Mouse (Mus musculus) bone marrow, adult 2 months (tissue): ENCODE data around the gene 1110051M20Rik.

Experiments used
- CTCF ChIP-seq: fragments of 200-500 bp; IDR thresholded peaks from 2 replicates; pipeline ENCODE4 v1.5.1; 2011; ENCODE audit warnings: low read length, control low read depth; ENCODE audit not compliant: control insufficient read depth, insufficient read depth
- POLR2A ChIP-seq: fragments of 200-500 bp; IDR thresholded peaks from 2 replicates; pipeline ENCODE4 v1.6.1; 2011; ENCODE audit warnings: low read depth, mild to moderate bottlenecking, control low read depth, low read length, borderline replicate concordance; ENCODE audit not compliant: control insufficient read depth

DNA sequence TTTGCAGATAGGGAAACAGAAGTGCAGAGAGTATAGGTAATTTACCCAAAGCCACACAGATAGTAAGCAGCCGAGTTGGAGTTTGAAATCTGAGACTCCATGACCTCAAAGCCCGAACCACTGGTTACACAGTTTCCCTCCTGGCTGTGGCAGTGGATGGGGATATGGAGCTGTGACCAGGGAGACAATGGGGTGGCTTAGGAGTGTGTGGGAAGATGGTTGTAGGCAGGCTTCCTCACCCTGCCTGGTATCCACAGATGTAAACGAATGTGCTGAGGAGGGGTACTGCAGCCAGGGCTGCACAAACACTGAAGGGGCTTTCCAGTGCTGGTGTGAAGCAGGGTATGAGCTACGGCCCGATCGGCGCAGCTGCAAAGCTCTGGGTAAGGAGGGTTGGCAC is 32.3 kb upstream of the 1110051M20Rik start:
- TF ChIP-seq CTCF, result no peak
- no peak for TF ChIP-seq POLR2A
